Mouse (Mus musculus) intestine, postnatal 0 days (tissue): Measurements from ENCODE around the gene Satb1. TPM values are rescaled to one million over a fixed set of nuclear protein-coding genes. Genes with fewer than 3 reads are reported as not detected.

Source experiments
- ATAC-seq: fragments of 200-750 bp; cut with Nextera tagmentation; 2 replicates; pipeline ENCODE4 v1.8.0; 2017; ENCODE audit warnings: mild to moderate bottlenecking, moderate TSS enrichment, moderate library complexity
- H3K27ac ChIP-seq: fragments of 300-500 bp; sonication (generic); 2 replicates; pipeline ENCODE4 v1.5.1; 2014; ENCODE audit warnings: mild to moderate bottlenecking, low read depth, low read length, moderate library complexity
- H3K27me3 ChIP-seq: fragments of 300-500 bp; sonication (generic); replicated peaks from 2 replicates; pipeline ENCODE4 v1.6.1; 2014; ENCODE audit warnings: low read length, mixed read lengths; ENCODE audit not compliant: control insufficient read depth, insufficient read depth
- H3K36me3 ChIP-seq: fragments of 300-500 bp; sonication (generic); 2 replicates; pipeline ENCODE4 v1.6.1; 2014; ENCODE audit warnings: mild to moderate bottlenecking, moderate library complexity; ENCODE audit not compliant: control insufficient read depth, insufficient read depth
- H3K4me1 ChIP-seq: fragments of 300-500 bp; sonication (generic); replicated peaks from 2 replicates; pipeline ENCODE4 v1.6.1; 2014; ENCODE audit warnings: antibody characterized with exemption, low read length, mixed read lengths; ENCODE audit not compliant: control insufficient read depth, insufficient read depth
- H3K4me2 ChIP-seq: fragments of 300-500 bp; sonication (generic); replicated peaks from 2 replicates; pipeline ENCODE4 v1.6.1; 2014; ENCODE audit warnings: low read depth, mild to moderate bottlenecking, moderate library complexity
- H3K4me3 ChIP-seq: fragments of 300-500 bp; sonication (generic); 2 replicates; pipeline ENCODE4 v1.5.1; 2014; ENCODE audit warnings: low read depth, low read length
- H3K9ac ChIP-seq: fragments of 300-500 bp; sonication (generic); 2 replicates; pipeline ENCODE4 v1.6.1; 2014; ENCODE audit warnings: mild to moderate bottlenecking, low read depth, low read length
- H3K9me3 ChIP-seq: fragments of 300-500 bp; sonication (generic); 2 replicates; pipeline ENCODE4 v1.6.1; 2016; ENCODE audit warnings: mixed run types; ENCODE audit not compliant: control insufficient read depth
- CTCF ChIP-seq: sonication (generic); IDR thresholded peaks from 2 replicates; pipeline ENCODE4 v1.5.1; 2016; ENCODE audit warnings: low read depth, mild to moderate bottlenecking, control low read depth, antibody characterized with exemption, moderate library complexity
- WGBS: fragments of 180-500 bp; shearing (Covaris S2); extraction: QIAGEN DNeasy Blood & Tissue Kit; methylation state at CpG from one replicate; pipeline ENCODE4 v1.1.7; 2014; 5-methylcytosine and 5-hydroxymethylcytosine counted together
- polyA plus RNA-seq: library from polyadenylated mRNA; unstranded; fragments of >200 nt; fragmentation: Nextera tagmentation; extraction: Ambion mirVana; gene quantifications from 2 replicates; pipeline ENCODE4 v1.2.1, GENCODE M21; 2015

The Satb1 gene
- polyA plus RNA-seq, 1 experiment from 2014 or later = 2.0 TPM

GRCm38 (mm10) chr17:51786050-51786449 lies 47.0 kb downstream of the Satb1 start:
- Histone ChIP-seq H3K4me3 (no peak overlapping the region), H3K27ac (no peak overlapping the region), H3K9me3 (no peaks in the 10 kb centered on the region), H3K4me1 (no peaks in the 10 kb centered on the region), H3K36me3 (no peaks in the 10 kb centered on the region), H3K4me2 (no peak overlapping the region), H3K9ac (no peak overlapping the region), H3K27me3 (no peaks in the 10 kb centered on the region)
- WGBS = 81% methylated on average over 2 of the region's 2 CpGs
- no peak for ATAC-seq
- no peak for TF ChIP-seq CTCF

DNA sequence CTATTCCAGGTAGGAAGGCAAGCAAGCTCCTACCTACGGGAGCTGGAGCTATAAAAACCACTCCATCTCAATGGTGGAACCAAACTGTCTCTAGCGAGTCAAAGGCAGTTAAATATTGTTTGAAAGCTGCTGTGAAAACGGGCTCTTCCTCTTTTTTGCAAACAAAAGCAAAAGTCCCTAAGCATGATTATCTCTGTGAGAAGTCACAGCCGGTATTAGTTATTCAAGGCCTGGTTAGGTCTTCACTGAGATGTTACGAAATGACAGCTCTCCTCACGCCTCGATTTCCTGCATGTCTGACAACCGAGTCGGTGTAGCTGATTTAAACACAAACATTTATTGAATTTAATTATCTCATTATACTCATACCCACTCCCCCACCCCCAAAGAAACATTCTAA lies 48.2 kb downstream of the Satb1 start:
- Histone ChIP-seq H3K9ac (no peak overlapping the region), H3K4me3 (no peak overlapping the region), H3K4me1 (no peaks in the 10 kb centered on the region), H3K36me3 (no peaks in the 10 kb centered on the region), H3K9me3 (no peaks in the 10 kb centered on the region), H3K27ac (no peak overlapping the region), H3K27me3 (no peaks in the 10 kb centered on the region), H3K4me2 (no peak overlapping the region)
- 83% methylated on average over 9 of the region's 9 CpGs for WGBS
- ATAC-seq = no peak
- no peak for TF ChIP-seq CTCF

DNA sequence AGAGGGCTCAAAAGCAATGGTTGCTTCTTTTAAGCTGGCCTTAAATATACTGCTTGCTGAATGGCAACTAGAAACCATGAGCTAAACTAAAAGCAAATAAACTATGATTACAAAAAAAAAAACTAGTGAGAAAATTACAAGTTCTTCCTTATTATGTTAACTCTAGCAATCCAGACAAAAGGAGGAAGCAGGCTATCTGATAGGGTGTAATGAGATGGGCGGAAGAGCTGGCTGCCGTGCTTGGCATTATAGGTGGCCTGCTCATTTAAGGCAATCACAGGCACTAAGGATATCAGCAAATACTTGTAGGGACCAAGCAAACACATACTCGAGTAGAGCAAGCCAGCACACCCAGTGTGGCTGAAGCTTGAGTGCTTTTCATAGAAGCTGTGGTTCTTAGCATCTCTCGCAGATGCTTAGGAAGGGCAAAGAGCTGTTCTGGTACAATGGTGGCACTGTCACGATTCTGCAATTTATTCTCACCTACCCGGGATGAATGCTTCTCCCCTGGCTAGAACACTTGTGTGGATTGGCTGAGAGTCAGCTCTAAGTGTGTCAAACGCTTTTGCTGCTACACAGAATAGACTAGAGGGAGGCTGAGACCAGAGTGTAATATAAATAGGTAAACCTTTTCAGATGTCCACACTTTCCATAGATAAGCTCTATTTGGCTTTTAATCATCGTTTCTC lies 49.4 kb downstream of the Satb1 start:
- no peaks in the 10 kb centered on the region for H3K9me3 ChIP-seq
- no peak overlapping the region for H3K9ac ChIP-seq
- H3K4me3 ChIP-seq = no peak overlapping the region
- no peaks in the 10 kb centered on the region for H3K27me3 ChIP-seq
- ATAC-seq = no peak
- H3K36me3 ChIP-seq = no peaks in the 10 kb centered on the region
- no peaks in the 10 kb centered on the region for H3K4me1 ChIP-seq
- TF ChIP-seq CTCF = no peak
- 74% methylated on average over 8 of the region's 8 CpGs for WGBS
- no peak overlapping the region for H3K4me2 ChIP-seq
- no peak overlapping the region for H3K27ac ChIP-seq

DNA sequence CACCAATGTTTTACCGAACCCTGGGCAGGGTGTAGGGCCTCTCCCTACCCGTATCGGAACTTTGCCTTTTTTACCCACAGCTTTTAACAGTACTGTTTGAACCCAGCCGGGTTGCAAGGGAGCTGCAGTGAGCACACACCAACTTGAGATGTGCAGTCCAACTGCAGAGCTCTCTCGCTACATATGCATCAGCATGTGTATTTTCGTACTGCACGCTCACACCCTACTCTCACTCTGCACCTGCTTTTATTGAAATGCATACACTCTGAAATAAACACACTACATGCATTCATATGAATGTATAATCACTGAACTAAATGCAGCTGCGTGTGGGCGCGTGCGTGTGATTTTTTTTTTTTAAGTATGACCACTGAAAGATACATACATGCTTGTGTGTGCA lies 53.1 kb downstream of the Satb1 start:
- no peaks in the 10 kb centered on the region for H3K4me1 ChIP-seq
- no peaks in the 10 kb centered on the region for H3K36me3 ChIP-seq
- ATAC-seq = no peak
- WGBS = 94% methylated on average over 11 of the region's 11 CpGs
- H3K4me3 ChIP-seq = no peak overlapping the region
- H3K4me2 ChIP-seq = no peak overlapping the region
- no peak for TF ChIP-seq CTCF
- H3K9ac ChIP-seq = no peak overlapping the region
- no peaks in the 10 kb centered on the region for H3K27me3 ChIP-seq
- no peaks in the 10 kb centered on the region for H3K9me3 ChIP-seq
- no peak overlapping the region for H3K27ac ChIP-seq

GRCm38 (mm10) chr17:51778961-51779360 lies 54.1 kb downstream of the Satb1 start:
- ATAC-seq = no peak
- Histone ChIP-seq H3K9ac (no peak overlapping the region), H3K27ac (no peak overlapping the region), H3K27me3 (no peaks in the 10 kb centered on the region), H3K4me1 (no peaks in the 10 kb centered on the region), H3K4me2 (no peak overlapping the region), H3K9me3 (no peaks in the 10 kb centered on the region), H3K36me3 (no peaks in the 10 kb centered on the region), H3K4me3 (no peak overlapping the region)
- no peak for TF ChIP-seq CTCF
- 55% methylated on average over 2 of the region's 2 CpGs for WGBS

GRCm38 (mm10) chr17:51777813-51778212 lies 55.3 kb downstream of the Satb1 start:
- no peak for ATAC-seq
- Histone ChIP-seq H3K27ac (no peak overlapping the region), H3K9ac (no peak overlapping the region), H3K36me3 (no peaks in the 10 kb centered on the region), H3K9me3 (no peaks in the 10 kb centered on the region), H3K27me3 (no peaks in the 10 kb centered on the region), H3K4me2 (no peak overlapping the region), H3K4me1 (no peaks in the 10 kb centered on the region), H3K4me3 (no peak overlapping the region)
- peak; percentile 68 for TF ChIP-seq CTCF
- 56% methylated on average over 1 of the region's 1 CpGs for WGBS
